Comparison of ENCODE assay signal across 8 mouse cellular contexts in the genomic region with DNA sequence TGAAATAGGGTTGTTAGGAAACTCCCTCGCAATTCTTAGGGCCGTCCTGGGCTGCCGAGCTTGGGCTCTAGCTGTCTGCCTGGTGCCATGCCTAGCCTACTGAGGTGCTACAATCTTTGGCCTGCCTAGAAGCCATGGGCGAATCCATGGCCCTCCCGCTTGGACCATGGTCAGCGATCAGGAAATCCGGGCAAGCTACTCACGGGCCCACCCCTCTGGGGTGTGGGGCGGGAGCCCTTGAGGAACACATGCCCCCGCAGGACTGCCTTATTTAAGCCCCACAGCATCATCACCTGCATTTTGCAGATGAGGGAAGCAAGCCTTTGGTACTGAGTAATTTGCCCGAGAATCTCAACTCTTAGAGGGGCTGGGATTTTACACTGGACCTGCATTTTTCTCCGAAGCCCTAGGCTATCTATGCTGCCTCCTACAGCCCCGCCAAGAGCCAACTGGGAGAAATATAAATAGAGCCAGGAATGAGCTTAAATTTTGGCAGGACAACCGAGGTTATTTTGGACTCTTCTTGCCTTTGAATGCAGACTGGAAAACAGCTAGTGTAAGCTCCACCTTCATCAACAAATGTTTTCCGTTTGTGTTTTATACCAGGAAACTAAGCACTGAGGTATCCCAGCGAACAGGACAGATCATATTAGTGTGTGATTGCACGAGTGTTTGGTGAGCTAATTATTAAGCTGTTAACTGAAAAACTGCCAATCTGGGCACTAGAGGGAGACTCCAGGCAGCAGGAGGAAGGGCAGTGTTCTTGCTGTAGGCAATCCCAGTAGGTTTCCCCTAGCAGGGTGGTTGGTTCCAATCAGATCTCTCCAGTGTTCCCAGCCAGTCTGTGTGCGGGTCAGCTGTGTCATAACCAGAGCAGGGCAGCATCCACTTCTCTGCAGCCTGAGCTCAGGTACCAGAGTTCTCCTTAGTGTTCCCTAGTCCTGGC.
DNase-seq lines count a peak whose midpoint lies in the region; ATAC-seq lines count a peak whose summit lies in the region.

No protein-coding gene starts in this region.

- no peaks in the 10 kb centered on the region for H3K27me3 ChIP-seq in forebrain, embryonic 14.5 days (replicated peaks; ENCODE audit: control insufficient read depth, insufficient read depth, low read length)
- H3K27me3 ChIP-seq in liver, embryonic 16.5 days (ENCODE audit: control insufficient read depth, insufficient read depth, low read depth, low read length) = no peaks in the 10 kb centered on the region
- no peaks in the 10 kb centered on the region; the same call in 1 of the 2 replicates for H3K27me3 ChIP-seq in neural tube, embryonic 13.5 days

- intact Hi-C loops in heart, postnatal 10 days (cut with DNase I) = loop anchor here (2.0 to 5.0 kb wide), 3 partner anchors 125 to 254 kb away; partner anchors contain the start of gene Foxn2

- peak overlapping the region; percentile 95 for H3K4me2 ChIP-seq in forebrain, embryonic 14.5 days (ENCODE audit: low read length)
- H3K4me2 ChIP-seq in liver, embryonic 16.5 days (ENCODE audit: low read depth, low read length) = peak overlapping the region; percentile 91
- H3K4me2 ChIP-seq in neural tube, embryonic 13.5 days = peak overlapping the region; percentile 91

- peak overlapping the region; percentile 66 for H3K4me3 ChIP-seq in forebrain, embryonic 14.5 days (ENCODE audit: low read depth, low read length)
- H3K4me3 ChIP-seq in liver, embryonic 16.5 days (ENCODE audit: low read depth, low read length) = peak overlapping the region; percentile 65
- peak overlapping the region; percentile 68 for H3K4me3 ChIP-seq in neural tube, embryonic 13.5 days

- H3K36me3 ChIP-seq in forebrain, embryonic 14.5 days (ENCODE audit: control insufficient read depth, insufficient read depth, low read length) = no peaks in the 10 kb centered on the region
- H3K36me3 ChIP-seq in liver, embryonic 16.5 days (ENCODE audit: control insufficient read depth, insufficient read depth) = no peaks in the 10 kb centered on the region
- H3K36me3 ChIP-seq in neural tube, embryonic 13.5 days = no peaks in the 10 kb centered on the region

- peak; percentile 16 for ATAC-seq in CD4-positive, CD25-positive, alpha-beta regulatory T cell, adult 4 months
- ATAC-seq in forebrain, embryonic 14.5 days = peak; percentile 71
- ATAC-seq in liver, embryonic 16.5 days (ENCODE audit: low read depth) = peak; percentile 72
- ATAC-seq in neural tube, embryonic 13.5 days (ENCODE audit: low read depth) = peak; percentile 74

- peaks cover 5% of the 10 kb centered on the region for H3K4me1 ChIP-seq in forebrain, embryonic 14.5 days (ENCODE audit: control insufficient read depth, insufficient read depth, low read length)
- H3K4me1 ChIP-seq in liver, embryonic 16.5 days (ENCODE audit: control insufficient read depth, low read depth, low read length) = peaks cover 5% of the 10 kb centered on the region
- peaks cover 22% of the 10 kb centered on the region for H3K4me1 ChIP-seq in neural tube, embryonic 13.5 days (replicated peaks)

- peak; percentile 60 for DNase-seq in brain, embryonic 18.5 days (ENCODE audit: low read depth, low spot score)
- peak; percentile 91 for DNase-seq in forebrain, embryonic 14.5 days (ENCODE audit: low spot score)
- peak; percentile 85 to 88 for DNase-seq in heart, postnatal 10 days
- DNase-seq in large intestine, adult 2 months (ENCODE audit: low read depth, low spot score) = peak; percentile 32
- DNase-seq in thymus, postnatal 36 days = peak; percentile 20 to 29

- H3K9me3 ChIP-seq in forebrain, embryonic 14.5 days (replicated peaks; ENCODE audit: control insufficient read depth, low read length) = no peaks in the 10 kb centered on the region
- no peaks in the 10 kb centered on the region for H3K9me3 ChIP-seq in liver, embryonic 16.5 days (replicated peaks; ENCODE audit: control insufficient read depth, low read length)
- no peaks in the 10 kb centered on the region for H3K9me3 ChIP-seq in neural tube, embryonic 13.5 days

- H3K27ac ChIP-seq in forebrain, embryonic 14.5 days (ENCODE audit: low read depth, low read length) = peak overlapping the region; percentile 93
- H3K27ac ChIP-seq in liver, embryonic 16.5 days (ENCODE audit: low read length) = peak overlapping the region; percentile 73
- peak overlapping the region; percentile 98 for H3K27ac ChIP-seq in neural tube, embryonic 13.5 days (replicated peaks)

- peak overlapping the region; percentile 96 for H3K9ac ChIP-seq in forebrain, embryonic 14.5 days (ENCODE audit: low read length)
- H3K9ac ChIP-seq in liver, embryonic 16.5 days (ENCODE audit: low read depth, low read length) = peak overlapping the region; percentile 70
- H3K9ac ChIP-seq in neural tube, embryonic 13.5 days = peak overlapping the region; percentile 98

- WGBS in forebrain, embryonic 14.5 days = 1% methylated on average over 18 of the region's 18 CpGs
- WGBS in large intestine, adult 2 months = under 1% methylated on average over 18 of the region's 18 CpGs
- 5% methylated on average over 18 of the region's 18 CpGs for WGBS in liver, embryonic 16.5 days (ENCODE audit: insufficient replicate concordance)
- 2% methylated on average over 18 of the region's 18 CpGs for WGBS in neural tube, embryonic 13.5 days

Comparison
In these comparisons a context has a peak if more than half of its experiments do, and no peak if none do; other contexts are left out.
1. Peak in every context shown above with its lines: DNase-seq, ATAC-seq, H3K4me3 ChIP-seq and H3K27ac ChIP-seq.
2. ATAC-seq: peak in every context shown above with its lines; median percentile 74 in neural tube, embryonic 13.5 days; 72 in liver, embryonic 16.5 days; 71 in forebrain, embryonic 14.5 days; 16 in CD4-positive, CD25-positive, alpha-beta regulatory T cell, adult 4 months.
3. DNase-seq: peak in every context shown above with its lines; median percentile 91 in forebrain, embryonic 14.5 days; 86 in heart, postnatal 10 days; 60 in brain, embryonic 18.5 days; 32 in large intestine, adult 2 months; 24 in thymus, postnatal 36 days.